Mouse (Mus musculus) CH12.LX (cell line): ENCODE data around the gene Tmem191c. TPM values are rescaled to one million over a fixed set of nuclear protein-coding genes. Genes with fewer than 3 reads are reported as not detected.
A peak's percentile ranks its signal among the peaks of the same experiment; 100 is the strongest.

Experiments used
- DNase-seq: peaks from one replicate; pipeline ENCODE4 v3.0.0-alpha.2; 2013; ENCODE audit errors: extremely low read depth
- H3K27ac ChIP-seq: 2 replicates; pipeline ENCODE4 v1.5.1; 2012; ENCODE audit warnings: low read depth, mild to moderate bottlenecking, control low read depth, moderate library complexity; ENCODE audit not compliant: insufficient read depth
- H3K27me3 ChIP-seq: replicated peaks from 2 replicates; pipeline ENCODE3; 2012; ENCODE audit warnings: inconsistent platforms
- H3K36me3 ChIP-seq, 2 experiments: replicated peaks in 1 of 2; 2 replicates each; pipeline versions ENCODE3 to v1.6.1; 2012; ENCODE audit warnings: inconsistent platforms in 1 of 2, low read length in 1 of 2, mild to moderate bottlenecking in 1 of 2, mixed read lengths in 1 of 2, moderate library complexity in 1 of 2; ENCODE audit not compliant: control insufficient read depth in 1 of 2, insufficient read depth in 1 of 2
- H3K4me1 ChIP-seq, 2 experiments: 2 replicates each; pipeline ENCODE4 v1.6.1; 2012; ENCODE audit warnings: inconsistent platforms in 1 of 2, moderate library complexity in 1 of 2; ENCODE audit not compliant: insufficient read depth in 2 of 2, control insufficient read depth in 1 of 2
- H3K4me2 ChIP-seq: 2 replicates; pipeline ENCODE4 v1.6.1; 2012; ENCODE audit warnings: low read depth, mild to moderate bottlenecking, control low read depth; ENCODE audit not compliant: poor library complexity, insufficient read depth, severe bottlenecking
- H3K4me3 ChIP-seq, 3 experiments: fragments of 150-350 bp in 1 of 3; sonication (generic) in 1 of 3; replicated peaks in 1 of 3; 2 replicates each; pipeline versions ENCODE3 to v1.5.1; 2011 to 2012; ENCODE audit warnings: low read depth in 2 of 3, low read length in 2 of 3, mild to moderate bottlenecking in 2 of 3, moderate library complexity in 2 of 3, control low read depth in 1 of 3, improper control_type of control experiment in 1 of 3, inconsistent platforms in 1 of 3, mixed read lengths in 1 of 3; ENCODE audit not compliant: poor library complexity in 1 of 3
- H3K79me2 ChIP-seq: replicated peaks from 2 replicates; pipeline ENCODE4 v1.6.1; 2012; ENCODE audit warnings: mild to moderate bottlenecking, moderate library complexity; ENCODE audit not compliant: control insufficient read depth, poor library complexity, insufficient read depth, severe bottlenecking; ENCODE audit errors: extremely low read depth
- H3K9ac ChIP-seq: 2 replicates; pipeline ENCODE4 v1.6.1; 2012; ENCODE audit warnings: low read depth, mild to moderate bottlenecking, control low read depth, moderate library complexity; ENCODE audit not compliant: insufficient read depth
- H3K9me3 ChIP-seq: replicated peaks from 2 replicates; pipeline ENCODE3; 2012; ENCODE audit warnings: low read length, inconsistent platforms, mixed read lengths
- BHLHE40 ChIP-seq: IDR thresholded peaks from 2 replicates; pipeline ENCODE4 v1.6.1; 2011; ENCODE audit warnings: mild to moderate bottlenecking, low read depth, low read length, improper control_type of control experiment
- CHD1 ChIP-seq: IDR thresholded peaks from 2 replicates; pipeline ENCODE4 v1.6.1; 2012; ENCODE audit warnings: low read depth, low read length, improper control_type of control experiment, inconsistent platforms
- CTCF ChIP-seq, 2 experiments: IDR thresholded peaks in 1 of 2; conservative IDR thresholded peaks in 1 of 2; 2 replicates each; pipeline ENCODE4 v1.5.1; 2011 to 2012; ENCODE audit warnings: low read depth in 2 of 2, low read length in 2 of 2, improper control_type of control experiment in 1 of 2, inconsistent platforms in 1 of 2, mild to moderate bottlenecking in 1 of 2, moderate library complexity in 1 of 2
- E2F4 ChIP-seq: IDR thresholded peaks from 2 replicates; pipeline ENCODE4 v1.6.1; 2011; ENCODE audit warnings: low read depth, low read length, improper control_type of control experiment; ENCODE audit not compliant: insufficient replicate concordance
- ELF1 ChIP-seq: IDR thresholded peaks from 2 replicates; pipeline ENCODE4 v1.6.1; 2014; ENCODE audit warnings: low read depth, mild to moderate bottlenecking, inconsistent platforms, low read length, improper control_type of control experiment
- EP300 ChIP-seq: IDR thresholded peaks from 2 replicates; pipeline ENCODE4 v1.6.1; 2011; ENCODE audit warnings: low read length, improper control_type of control experiment
- ETS1 ChIP-seq: conservative IDR thresholded peaks from 2 replicates; pipeline ENCODE4 v1.6.1; 2012; ENCODE audit warnings: low read depth, mild to moderate bottlenecking, inconsistent platforms, low read length, improper control_type of control experiment, moderate library complexity
- IRF4 ChIP-seq: IDR thresholded peaks from 2 replicates; pipeline ENCODE4 v1.6.1; 2014; ENCODE audit warnings: low read depth, mild to moderate bottlenecking, inconsistent platforms, low read length, improper control_type of control experiment
- JUN ChIP-seq: IDR thresholded peaks from 2 replicates; pipeline ENCODE4 v1.6.1; 2011; ENCODE audit warnings: low read depth, mild to moderate bottlenecking, low read length, improper control_type of control experiment, moderate library complexity; ENCODE audit not compliant: insufficient read depth
- JUND ChIP-seq: conservative IDR thresholded peaks from 2 replicates; pipeline ENCODE4 v1.6.1; 2011; ENCODE audit warnings: low read depth, low read length, improper control_type of control experiment
- KAT2A ChIP-seq: IDR thresholded peaks from 2 replicates; pipeline ENCODE4 v1.6.1; 2012; ENCODE audit warnings: low read length, improper control_type of control experiment, inconsistent platforms; ENCODE audit not compliant: insufficient replicate concordance
- MAFK ChIP-seq: IDR thresholded peaks from 2 replicates; pipeline ENCODE4 v1.6.1; 2011; ENCODE audit warnings: low read length, improper control_type of control experiment; ENCODE audit not compliant: insufficient replicate concordance
- MAZ ChIP-seq: IDR thresholded peaks from 2 replicates; pipeline ENCODE4 v1.6.1; 2012; ENCODE audit warnings: low read depth, mild to moderate bottlenecking, inconsistent platforms, low read length, improper control_type of control experiment, moderate library complexity
- MXI1 ChIP-seq: IDR thresholded peaks from 2 replicates; pipeline ENCODE4 v1.6.1; 2011; ENCODE audit warnings: mild to moderate bottlenecking, low read depth, low read length, improper control_type of control experiment
- MYC ChIP-seq: IDR thresholded peaks from 2 replicates; pipeline ENCODE4 v1.6.1; 2011; ENCODE audit warnings: low read depth, mild to moderate bottlenecking, improper control_type of control experiment, low read length
- NRF1 ChIP-seq: IDR thresholded peaks from 2 replicates; pipeline ENCODE4 v1.6.1; 2014; ENCODE audit warnings: low read depth, mild to moderate bottlenecking, inconsistent platforms, low read length, improper control_type of control experiment, moderate library complexity
- PAX5 ChIP-seq: IDR thresholded peaks from 2 replicates; pipeline ENCODE4 v1.6.1; 2012; ENCODE audit warnings: low read length, inconsistent platforms, mixed read lengths
- POLR2A ChIP-seq: IDR thresholded peaks from 2 replicates; pipeline ENCODE4 v1.6.1; 2011; ENCODE audit warnings: low read depth, mild to moderate bottlenecking, improper control_type of control experiment, low read length
- POLR2AphosphoS2 ChIP-seq: IDR thresholded peaks from 2 replicates; pipeline ENCODE4 v1.6.1; 2011; ENCODE audit warnings: low read depth, low read length, improper control_type of control experiment
- RAD21 ChIP-seq: IDR thresholded peaks from 2 replicates; pipeline ENCODE4 v1.6.1; 2011; ENCODE audit warnings: low read depth, mild to moderate bottlenecking, low read length, improper control_type of control experiment, moderate library complexity
- RCOR1 ChIP-seq: conservative IDR thresholded peaks from 2 replicates; pipeline ENCODE4 v1.6.1; 2012; ENCODE audit warnings: low read depth, mild to moderate bottlenecking, inconsistent platforms, low read length, improper control_type of control experiment
- SIN3A ChIP-seq: IDR thresholded peaks from 2 replicates; pipeline ENCODE4 v1.6.1; 2012; ENCODE audit warnings: low read length, improper control_type of control experiment, inconsistent platforms
- TBP ChIP-seq: conservative IDR thresholded peaks from 2 replicates; pipeline ENCODE4 v1.6.1; 2011; ENCODE audit warnings: low read depth, low read length, improper control_type of control experiment
- UBTF ChIP-seq: IDR thresholded peaks from 2 replicates; pipeline ENCODE4 v1.6.1; 2012; ENCODE audit warnings: low read depth, mild to moderate bottlenecking, inconsistent platforms, low read length, improper control_type of control experiment, moderate library complexity
- USF1 ChIP-seq: IDR thresholded peaks from 2 replicates; pipeline ENCODE4 v1.6.1; 2014; ENCODE audit warnings: low read depth, mild to moderate bottlenecking, inconsistent platforms, low read length, improper control_type of control experiment
- ZKSCAN1 ChIP-seq: IDR thresholded peaks from 2 replicates; pipeline ENCODE4 v1.6.1; 2012; ENCODE audit warnings: low read depth, inconsistent platforms, low read length, improper control_type of control experiment, borderline replicate concordance
- ZMIZ1 ChIP-seq: IDR thresholded peaks from 2 replicates; pipeline ENCODE4 v1.6.1; 2012; ENCODE audit warnings: low read depth, mild to moderate bottlenecking, inconsistent platforms, low read length, improper control_type of control experiment
- ZNF384 ChIP-seq: IDR thresholded peaks from 2 replicates; pipeline ENCODE4 v1.6.1; 2012; ENCODE audit warnings: low read depth, low read length, improper control_type of control experiment, inconsistent platforms
- dilution Hi-C: fragments of 300-500 bp; cut with MboI; formaldehyde crosslinking; loops from 2 replicates; pipeline ENCODE4 v1.14.3; 2020; ENCODE audit warnings: low sequenced_read_pairs; ENCODE audit not compliant: extremely low pct_unique_long_range_greater_than_20kb, extremely low pct_ligation_motif_present
- in situ Hi-C: fragments of 300-500 bp; cut with MboI; formaldehyde crosslinking; loops from 3 replicates; pipeline ENCODE4 v1.14.3; 2019; ENCODE audit warnings: low sequenced_read_pairs, low pct_ligation_motif_present, low pct_unique_long_range_greater_than_20kb, mixed read lengths
- polyA plus RNA-seq: library from polyadenylated mRNA; unstranded; fragments of >175 nt; gene quantifications from 2 replicates; pipeline ENCODE4 v1.2.1, GENCODE M21; 2012; ENCODE audit warnings: low read depth; ENCODE audit not compliant: insufficient read length
- total RNA-seq, 2 experiments: library from RNA; depleted of rRNA; stranded (reverse); fragments of 300-350 nt in 1 of 2; fragments of >200 nt in 1 of 2; gene quantifications; 2 replicates each; pipeline ENCODE4 v1.2.3; 2012 to 2014

The Tmem191c gene
- total RNA-seq (2012; rRNA removed) (5.9 and 11.3 TPM in 2 replicates), total RNA-seq (2014; rRNA removed) (2.6 and 3.2 TPM in 2 replicates), polyA plus RNA-seq (7.6 and 7.9 TPM in 2 replicates)

GRCm38 (mm10) chr16:17275721-17276120 is at the start of gene Tmem191c:
Tmem191c (plus strand) TSS chr16:17276077.
- TF ChIP-seq BHLHE40 (no peak), CTCF (conservative IDR thresholded peaks at IDR 0.05 in 1 of 2, IDR thresholded peaks at IDR 0.05 in 1 of 2; ENCODE audit: low read depth in 2 of 2, low read length in 2 of 2) (no peak), TBP (no peak), ETS1 (no peak), MXI1 (no peak), JUN (no peak), PAX5 (no peak), SIN3A (no peak), POLR2AphosphoS2 (no peak), JUND (no peak), ELF1 (no peak), POLR2A (no peak), E2F4 (no peak), NRF1 (no peak), RCOR1 (no peak), MYC (no peak), ZMIZ1 (no peak), USF1 (no peak), MAFK (no peak), ZNF384 (no peak)
- Histone ChIP-seq H3K9ac (peak within 1 kb of the TSS; percentile 27; the same call in 1 of the 2 replicates), H3K79me2 (no peaks in the 10 kb centered on the region), H3K9me3 (peaks cover 4% of the 10 kb centered on the region), H3K4me2 (peak within 1 kb of the TSS; percentile 68), H3K27ac (no peak within 1 kb of the TSS), H3K27me3 (peaks cover 2% of the 10 kb centered on the region), H3K36me3 (peaks cover 22 to 43% of the 10 kb centered on the region in 2 experiments), H3K4me1 (peaks cover 4 to 14% of the 10 kb centered on the region in 2 experiments; a peak in 2 of 4 replicates), H3K4me3 (peak within 1 kb of the TSS; percentile 31 to 51 (median 50))
- dilution Hi-C loops (no loop called here), in situ Hi-C loops (no loop called here)
- no peak for DNase-seq

- DNase-seq, result no peak
- dilution Hi-C loops, result no loop called here
Observed at GRCm38 (mm10) chr16:17226496-17226895, 49.4 kb upstream of the Tmem191c start.

More at GRCm38 (mm10) chr16:17226496-17226895, 49.4 kb upstream of the Tmem191c start:
- H3K4me3 ChIP-seq, result no peak overlapping the region
- H3K27ac ChIP-seq, result no peak overlapping the region
- H3K9me3 ChIP-seq, result peaks cover 10% of the 10 kb centered on the region
- in situ Hi-C loops, result no loop called here
- peaks cover 21% of the 10 kb centered on the region for H3K27me3 ChIP-seq
- TF ChIP-seq EP300, result no peak
- TF ChIP-seq UBTF, result no peak
- TF ChIP-seq KAT2A, result no peak
- no peak for TF ChIP-seq E2F4
- no peak for TF ChIP-seq RAD21
- no peak for TF ChIP-seq MAZ
- no peak for TF ChIP-seq USF1
- TF ChIP-seq BHLHE40, result no peak
- TF ChIP-seq CHD1, result no peak
- TF ChIP-seq POLR2A, result no peak
- TF ChIP-seq CTCF (conservative IDR thresholded peaks at IDR 0.05 in 1 of 2, IDR thresholded peaks at IDR 0.05 in 1 of 2; ENCODE audit: low read depth in 2 of 2, low read length in 2 of 2), result no peak
- TF ChIP-seq NRF1, result no peak
- TF ChIP-seq JUN, result no peak
- no peak for TF ChIP-seq TBP
- TF ChIP-seq ZKSCAN1, result no peak
- no peak for TF ChIP-seq IRF4
- TF ChIP-seq PAX5, result no peak
- TF ChIP-seq ELF1, result no peak
- no peak for TF ChIP-seq MYC
- no peaks in the 10 kb centered on the region for H3K79me2 ChIP-seq
- H3K4me1 ChIP-seq, result peaks cover 0 to 5% of the 10 kb centered on the region in 2 experiments; a peak in 2 of 4 replicates
- H3K4me2 ChIP-seq, result no peak overlapping the region
- no peaks in the 10 kb centered on the region for H3K36me3 ChIP-seq
- H3K9ac ChIP-seq, result no peak overlapping the region
